Mouse (Mus musculus) spleen, adult 2 months (tissue): ENCODE measurements around the gene Lbhd2.

Source experiments
- CTCF ChIP-seq: fragments of 200-500 bp; IDR thresholded peaks from 2 replicates; pipeline ENCODE4 v1.5.1; 2011; ENCODE audit warnings: mild to moderate bottlenecking, inconsistent platforms; ENCODE audit not compliant: insufficient read depth, insufficient read length, insufficient replicate concordance; ENCODE audit errors: extremely low read depth
- POLR2A ChIP-seq: fragments of 200-500 bp; IDR thresholded peaks from 2 replicates; pipeline ENCODE4 v1.6.1; 2011; ENCODE audit warnings: low read depth, low read length, inconsistent platforms

DNA sequence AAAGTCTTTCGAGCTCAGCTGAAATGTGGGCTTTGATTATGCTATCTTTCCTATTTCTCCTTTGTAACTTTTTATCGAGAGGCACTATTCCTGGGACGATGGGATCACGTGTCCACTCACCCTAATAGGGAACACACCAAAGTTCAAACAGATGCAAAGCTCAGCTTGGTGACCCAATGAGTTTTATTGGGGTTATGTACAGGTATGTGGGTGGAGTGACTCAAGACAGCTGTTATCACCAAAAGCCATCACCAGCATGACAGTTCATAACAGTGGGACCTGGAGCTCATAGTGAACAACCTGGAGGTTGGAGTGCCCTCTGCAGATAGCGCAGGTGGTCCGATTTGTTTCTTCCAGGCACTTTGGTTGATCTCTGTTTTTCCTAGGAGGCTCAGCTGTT lies 32.2 kb downstream of the Lbhd2 start:
- TF ChIP-seq POLR2A: no peak
- TF ChIP-seq CTCF: no peak
